Mouse (Mus musculus): Measurements from ENCODE around the gene Gabrg3. TPM values are rescaled to one million over a fixed set of nuclear protein-coding genes. Genes with fewer than 3 reads are reported as not detected.

Gene Gabrg3
- polyA plus RNA-seq, 1 experiment from 2014 or later: 0.87 TPM

DNA sequence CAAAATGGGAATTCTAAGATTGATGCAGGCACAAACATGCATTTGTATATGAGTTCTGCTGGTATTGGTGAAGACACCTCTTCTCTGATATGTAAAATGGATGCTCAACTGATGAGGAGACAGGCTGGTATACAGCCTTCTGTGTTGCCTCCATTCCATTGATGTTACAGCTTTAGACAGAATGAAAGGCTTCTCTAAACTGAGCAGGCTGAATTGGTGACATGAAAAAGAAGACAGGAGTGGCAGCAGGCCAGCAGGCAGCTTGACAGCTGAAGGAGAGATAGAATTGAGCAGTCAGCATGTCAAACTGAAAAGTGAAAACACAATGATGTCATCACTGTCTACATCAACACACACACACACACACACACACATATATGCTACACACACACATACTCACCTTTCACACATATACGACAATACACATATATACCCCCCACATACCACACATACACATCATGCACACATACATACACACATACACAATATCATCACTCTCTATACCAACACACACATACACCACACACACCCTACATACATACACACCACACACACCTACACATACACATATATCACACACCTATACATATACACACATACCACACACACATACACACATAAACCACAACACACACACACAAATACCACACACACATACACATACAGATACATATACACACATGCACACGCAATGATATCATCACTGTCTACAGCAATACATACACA is 315.4 kb downstream of the Gabrg3 start:
- 91% methylated on average over 2 of the region's 2 CpGs for WGBS
- Histone ChIP-seq H3K36me3 (ENCODE audit: control insufficient read depth, insufficient read depth) (no peaks in the 10 kb centered on the region), H3K9me3 (ENCODE audit: control insufficient read depth) (no peaks in the 10 kb centered on the region), H3K4me1 (replicated peaks; ENCODE audit: control insufficient read depth, insufficient read depth, low read length) (no peaks in the 10 kb centered on the region), H3K4me2 (replicated peaks; ENCODE audit: low read depth) (no peak overlapping the region), H3K4me3 (ENCODE audit: low read depth, low read length) (no peak overlapping the region), H3K27me3 (replicated peaks; ENCODE audit: control insufficient read depth, insufficient read depth, low read length) (no peaks in the 10 kb centered on the region), H3K9ac (ENCODE audit: low read depth, low read length) (no peak overlapping the region), H3K27ac (ENCODE audit: low read depth, low read length) (no peak overlapping the region)
- TF ChIP-seq CTCF (IDR thresholded peaks at IDR 0.05; ENCODE audit: low read depth): no peak
- no peak for ATAC-seq

DNA sequence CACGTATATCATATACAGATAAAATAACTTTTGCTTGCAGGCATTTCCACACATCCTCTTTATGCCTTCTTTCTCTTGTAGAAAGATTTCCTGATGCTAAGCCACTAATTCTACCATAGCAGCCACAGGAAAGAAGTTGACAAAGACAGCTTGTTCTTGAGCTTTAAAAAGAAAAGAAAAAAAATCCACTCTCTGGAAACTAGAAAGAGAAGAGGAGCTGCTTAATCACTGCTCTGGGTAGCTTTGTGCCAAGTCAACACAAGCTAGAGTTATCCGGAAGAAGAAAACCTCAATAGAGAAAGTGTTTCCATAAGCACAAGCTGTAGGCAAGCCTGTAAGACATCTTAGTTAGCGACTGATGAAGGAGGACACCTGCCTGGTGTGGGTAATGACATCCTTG is 321.6 kb downstream of the Gabrg3 start:
- H3K9ac ChIP-seq (ENCODE audit: low read depth, low read length): no peak overlapping the region
- H3K4me2 ChIP-seq (replicated peaks; ENCODE audit: low read depth): no peak overlapping the region
- no peak for TF ChIP-seq CTCF (IDR thresholded peaks at IDR 0.05; ENCODE audit: low read depth)
- no peaks in the 10 kb centered on the region for H3K36me3 ChIP-seq (ENCODE audit: control insufficient read depth, insufficient read depth)
- no peak overlapping the region for H3K4me3 ChIP-seq (ENCODE audit: low read depth, low read length)
- no peaks in the 10 kb centered on the region for H3K9me3 ChIP-seq (ENCODE audit: control insufficient read depth)
- no peaks in the 10 kb centered on the region for H3K4me1 ChIP-seq (replicated peaks; ENCODE audit: control insufficient read depth, insufficient read depth, low read length)
- no peak for ATAC-seq
- WGBS: 87% methylated on average over 3 of the region's 3 CpGs
- H3K27ac ChIP-seq (ENCODE audit: low read depth, low read length): no peak overlapping the region
- H3K27me3 ChIP-seq (replicated peaks; ENCODE audit: control insufficient read depth, insufficient read depth, low read length): no peaks in the 10 kb centered on the region

DNA sequence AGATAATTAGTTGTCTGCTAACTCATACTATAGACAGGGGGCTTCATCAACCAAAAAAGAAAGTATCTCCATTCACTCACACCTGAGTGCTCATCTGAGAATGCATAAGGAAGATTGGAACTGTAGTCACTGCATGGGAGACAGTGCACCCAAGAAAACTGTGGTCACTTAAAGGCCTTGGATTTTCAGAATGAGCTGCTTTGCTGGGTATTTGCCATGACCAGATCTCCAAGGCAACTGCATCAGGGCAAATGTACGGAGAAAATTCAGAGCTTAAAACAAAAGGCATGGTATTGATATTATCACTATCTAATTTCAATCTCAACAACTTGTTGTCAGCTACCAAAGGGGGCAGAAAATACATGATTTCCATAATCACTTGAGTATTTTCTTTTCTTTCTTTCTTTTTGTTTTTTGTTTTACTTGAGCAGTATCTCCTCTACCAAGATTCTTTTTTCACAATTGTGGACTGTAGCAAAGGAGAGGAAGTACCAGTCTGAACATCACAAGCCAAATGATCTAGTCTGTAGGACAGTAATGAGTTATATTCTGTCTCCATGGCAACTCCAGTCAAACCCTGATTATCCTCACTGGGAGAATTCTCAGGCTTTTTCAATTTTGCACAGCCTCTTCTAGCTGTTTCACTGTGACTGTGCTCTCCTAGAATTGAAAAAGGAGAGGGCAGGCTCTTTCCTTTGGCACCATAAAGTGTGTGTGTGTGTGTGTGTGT is 335.9 kb downstream of the Gabrg3 start:
- TF ChIP-seq CTCF (IDR thresholded peaks at IDR 0.05; ENCODE audit: low read depth): no peak
- Histone ChIP-seq H3K4me1 (replicated peaks; ENCODE audit: control insufficient read depth, insufficient read depth, low read length) (no peaks in the 10 kb centered on the region), H3K27me3 (replicated peaks; ENCODE audit: control insufficient read depth, insufficient read depth, low read length) (no peaks in the 10 kb centered on the region), H3K36me3 (ENCODE audit: control insufficient read depth, insufficient read depth) (no peaks in the 10 kb centered on the region), H3K4me3 (ENCODE audit: low read depth, low read length) (no peak overlapping the region), H3K9me3 (ENCODE audit: control insufficient read depth) (no peaks in the 10 kb centered on the region), H3K27ac (ENCODE audit: low read depth, low read length) (no peak overlapping the region), H3K4me2 (replicated peaks; ENCODE audit: low read depth) (no peak overlapping the region), H3K9ac (ENCODE audit: low read depth, low read length) (no peak overlapping the region)
- no peak for ATAC-seq
- 60% methylated on average over 1 of the region's 1 CpGs for WGBS

DNA sequence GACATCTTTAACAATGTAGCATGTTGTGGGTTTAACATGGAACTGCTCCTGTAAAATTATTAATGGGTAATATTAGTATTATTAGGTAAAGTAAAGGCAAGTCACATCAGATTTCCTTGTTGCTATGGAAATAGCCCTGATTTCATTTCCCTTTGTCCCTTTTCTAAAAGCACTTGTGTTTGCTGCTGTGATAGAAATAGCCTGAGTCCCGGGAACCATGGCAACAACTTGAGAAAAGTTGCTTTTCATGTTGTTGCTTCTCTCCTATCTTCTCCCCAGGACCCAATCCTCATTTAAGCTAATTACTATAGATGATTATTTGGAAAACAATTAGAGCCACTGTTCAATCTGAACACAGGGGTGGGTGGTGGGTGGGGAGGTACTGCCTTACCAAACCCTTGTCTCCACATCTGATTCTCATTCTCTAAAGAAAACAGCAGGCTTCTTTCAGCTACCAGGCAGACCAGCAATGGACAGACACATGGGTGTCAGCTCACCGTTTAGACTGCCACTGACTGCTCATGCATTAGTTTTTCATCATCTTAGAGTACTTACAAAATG is 349.0 kb downstream of the Gabrg3 start:
- Histone ChIP-seq H3K4me2 (replicated peaks; ENCODE audit: low read depth) (no peak overlapping the region), H3K9me3 (ENCODE audit: control insufficient read depth) (no peaks in the 10 kb centered on the region), H3K9ac (ENCODE audit: low read depth, low read length) (no peak overlapping the region), H3K4me1 (replicated peaks; ENCODE audit: control insufficient read depth, insufficient read depth, low read length) (no peaks in the 10 kb centered on the region), H3K27me3 (replicated peaks; ENCODE audit: control insufficient read depth, insufficient read depth, low read length) (no peaks in the 10 kb centered on the region), H3K36me3 (ENCODE audit: control insufficient read depth, insufficient read depth) (no peaks in the 10 kb centered on the region), H3K27ac (ENCODE audit: low read depth, low read length) (no peak overlapping the region), H3K4me3 (ENCODE audit: low read depth, low read length) (no peak overlapping the region)
- 66% methylated on average over 2 of the region's 2 CpGs for WGBS
- TF ChIP-seq CTCF (IDR thresholded peaks at IDR 0.05; ENCODE audit: low read depth): no peak
- ATAC-seq: no peak

DNA sequence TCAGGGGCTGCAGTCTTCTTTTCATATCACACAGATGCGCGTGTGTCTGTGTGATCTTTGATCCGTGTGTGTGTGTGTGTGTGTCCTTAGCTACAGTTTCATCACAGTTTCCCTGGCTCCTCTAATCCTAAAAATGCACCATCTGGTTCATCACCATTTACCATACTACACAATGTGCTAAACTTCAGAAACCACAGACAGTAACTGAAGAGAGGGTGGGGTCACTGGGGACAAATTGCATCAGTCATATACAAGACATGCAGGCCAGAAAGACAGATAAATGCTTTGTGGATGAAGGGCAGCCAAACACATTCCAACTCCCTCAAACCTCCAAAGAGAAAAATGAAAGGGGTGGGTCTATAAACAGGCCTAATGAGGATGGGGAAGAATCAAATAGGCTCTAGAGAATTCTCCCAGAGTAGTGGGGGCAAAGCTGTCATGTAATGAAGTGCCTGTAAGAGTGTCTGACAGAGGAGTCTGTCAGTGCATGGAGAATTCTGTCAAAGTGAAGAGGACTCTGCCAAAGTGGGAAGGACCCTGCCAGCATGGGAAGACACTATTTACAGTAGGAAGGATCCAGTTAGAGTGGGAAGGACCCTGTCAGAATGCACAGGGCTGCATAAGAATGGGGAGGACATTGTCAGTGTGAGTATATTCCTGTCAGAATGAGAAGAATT is 386.3 kb downstream of the Gabrg3 start:
- no peak for TF ChIP-seq CTCF (IDR thresholded peaks at IDR 0.05; ENCODE audit: low read depth)
- H3K4me2 ChIP-seq (replicated peaks; ENCODE audit: low read depth): no peak overlapping the region
- no peak overlapping the region for H3K9ac ChIP-seq (ENCODE audit: low read depth, low read length)
- ATAC-seq: no peak
- WGBS: 92% methylated on average over 3 of the region's 3 CpGs
- no peaks in the 10 kb centered on the region for H3K9me3 ChIP-seq (ENCODE audit: control insufficient read depth)
- no peaks in the 10 kb centered on the region for H3K36me3 ChIP-seq (ENCODE audit: control insufficient read depth, insufficient read depth)
- H3K27me3 ChIP-seq (replicated peaks; ENCODE audit: control insufficient read depth, insufficient read depth, low read length): no peaks in the 10 kb centered on the region
- H3K4me1 ChIP-seq (replicated peaks; ENCODE audit: control insufficient read depth, insufficient read depth, low read length): no peaks in the 10 kb centered on the region
- no peak overlapping the region for H3K27ac ChIP-seq (ENCODE audit: low read depth, low read length)
- H3K4me3 ChIP-seq (ENCODE audit: low read depth, low read length): no peak overlapping the region

Data from intestine, postnatal 0 days (tissue).